Mouse (Mus musculus) heart, postnatal 0 days (tissue): ENCODE measurements around the gene Myo3b.

Experiments
- CTCF ChIP-seq: IDR thresholded peaks from 2 replicates; pipeline ENCODE4 v1.5.1; 2016; ENCODE audit warnings: antibody characterized with exemption, control low read depth, low read depth
- EP300 ChIP-seq: IDR thresholded peaks from 2 replicates; pipeline ENCODE4 v1.6.1; 2016; ENCODE audit warnings: antibody characterized with exemption, low read depth

DNA sequence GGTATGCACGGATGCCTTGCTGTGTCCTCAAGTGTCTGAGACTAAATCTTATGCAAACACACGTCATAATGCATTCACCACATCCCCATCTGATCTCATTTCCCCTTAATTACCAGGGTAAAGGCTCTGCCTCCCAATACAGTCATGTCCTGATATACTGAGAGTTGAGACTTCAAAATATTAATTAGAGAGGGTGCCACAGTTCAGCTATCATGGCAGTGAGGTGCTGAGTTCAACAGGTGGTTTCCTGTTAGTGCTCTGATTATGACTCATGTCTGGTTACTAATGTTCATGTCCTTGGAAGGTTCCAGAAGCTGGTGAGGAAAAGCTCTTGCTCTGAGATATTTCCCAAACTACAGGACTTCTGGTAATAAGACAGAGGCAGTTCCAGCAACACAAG, 52.3 kb downstream of the Myo3b start:
- TF ChIP-seq CTCF (no peak), EP300 (no peak)
